Mouse (Mus musculus) adrenal gland, postnatal 14 days (tissue): Measurements from ENCODE around the gene Atxn1. TPM values are rescaled to one million over a fixed set of nuclear protein-coding genes. Genes with fewer than 3 reads are reported as not detected.

Experiments
- DNase-seq: peaks from one replicate; pipeline ENCODE4 v3.0.0; 2021; ENCODE audit warnings: mixed read lengths
- total RNA-seq: library from RNA; stranded (reverse); gene quantifications from 2 replicates; pipeline ENCODE4 v1.2.3, GENCODE M21; 2021

Atxn1 gene
- total RNA-seq, 1 experiment from 2014 or later = 34.6 TPM

DNA sequence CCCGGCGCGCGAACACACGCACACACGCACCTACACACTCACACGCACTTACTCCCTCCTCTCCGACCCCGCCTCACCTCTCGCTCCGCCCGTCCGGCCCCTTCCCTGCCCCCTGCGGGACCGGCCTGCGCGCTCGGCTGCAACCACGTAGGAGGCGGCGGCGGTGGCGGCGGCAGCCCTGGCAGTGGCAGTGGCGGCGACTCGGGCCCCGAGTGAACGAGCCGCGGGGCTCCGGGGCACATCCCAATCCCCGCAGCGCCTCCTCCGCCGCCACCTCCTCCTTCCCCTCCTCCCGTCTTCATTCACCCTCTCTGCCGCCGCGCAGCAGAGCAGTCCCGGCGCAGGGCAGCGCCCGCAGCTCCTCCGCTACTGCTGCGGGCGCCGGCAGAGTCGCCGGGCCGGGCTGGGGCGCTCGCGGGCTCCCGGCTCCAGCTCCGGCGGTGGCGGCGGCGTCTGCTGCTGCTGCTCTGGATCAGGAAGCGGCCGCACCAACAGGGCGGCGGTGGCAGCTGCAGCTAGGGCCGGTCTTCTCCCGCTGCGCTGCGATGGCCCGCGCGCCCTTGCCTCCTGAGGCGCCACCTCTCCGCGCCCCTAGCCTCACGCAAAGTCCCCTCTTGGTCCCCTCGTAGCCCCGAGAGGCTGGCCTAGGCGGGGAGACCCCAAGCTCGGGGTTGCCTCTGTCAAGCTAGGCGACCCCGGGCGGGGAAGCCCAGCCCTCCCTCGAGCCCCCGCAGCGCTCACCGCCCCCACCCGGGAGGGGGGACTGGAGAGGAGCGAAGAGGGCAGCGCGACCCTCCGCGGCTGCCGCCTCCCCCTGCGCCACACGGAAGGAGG lies 1.1 kb downstream of the Atxn1 start:
- DNase-seq = peak; percentile 94

GRCm38 (mm10) chr13:45962776-45963175 lies 2.0 kb downstream of the Atxn1 start:
- DNase-seq = no peak

DNA sequence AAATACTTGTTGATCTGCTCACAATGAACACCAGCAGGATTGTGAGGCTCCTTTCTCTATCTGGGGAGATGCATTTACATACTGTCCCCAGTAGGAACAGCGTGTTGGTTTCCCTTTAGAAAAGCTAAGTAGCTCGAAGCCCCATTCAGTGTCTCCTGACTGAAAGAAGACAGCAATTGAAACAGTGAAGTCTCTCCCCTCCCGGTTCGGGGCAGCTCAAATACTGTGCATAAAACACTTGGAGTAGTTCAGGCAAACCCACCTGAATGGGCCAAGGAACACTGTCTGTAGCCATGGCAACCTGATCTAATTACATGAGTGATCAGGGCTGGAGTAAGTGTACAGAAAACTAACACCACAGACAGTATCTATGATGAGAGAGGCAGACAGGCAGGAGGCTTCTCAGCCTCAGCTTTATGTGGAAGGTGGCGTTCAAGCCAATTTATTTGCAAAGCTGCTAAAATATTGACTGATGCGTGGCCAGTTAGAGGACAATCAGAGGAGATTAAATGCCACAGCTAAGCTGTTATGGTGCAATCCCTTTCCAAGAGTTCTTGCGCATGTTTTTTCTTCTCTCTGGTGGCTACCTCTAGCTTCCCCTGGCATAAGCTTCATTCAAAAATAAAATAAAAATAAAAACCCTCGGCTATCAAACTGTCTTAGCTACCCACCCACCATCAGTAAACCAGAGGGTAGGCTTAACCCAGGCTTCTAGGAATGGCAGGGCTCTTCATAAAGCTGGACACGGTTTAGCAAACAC lies 2.8 kb downstream of the Atxn1 start:
- peak; percentile 13 for DNase-seq

DNA sequence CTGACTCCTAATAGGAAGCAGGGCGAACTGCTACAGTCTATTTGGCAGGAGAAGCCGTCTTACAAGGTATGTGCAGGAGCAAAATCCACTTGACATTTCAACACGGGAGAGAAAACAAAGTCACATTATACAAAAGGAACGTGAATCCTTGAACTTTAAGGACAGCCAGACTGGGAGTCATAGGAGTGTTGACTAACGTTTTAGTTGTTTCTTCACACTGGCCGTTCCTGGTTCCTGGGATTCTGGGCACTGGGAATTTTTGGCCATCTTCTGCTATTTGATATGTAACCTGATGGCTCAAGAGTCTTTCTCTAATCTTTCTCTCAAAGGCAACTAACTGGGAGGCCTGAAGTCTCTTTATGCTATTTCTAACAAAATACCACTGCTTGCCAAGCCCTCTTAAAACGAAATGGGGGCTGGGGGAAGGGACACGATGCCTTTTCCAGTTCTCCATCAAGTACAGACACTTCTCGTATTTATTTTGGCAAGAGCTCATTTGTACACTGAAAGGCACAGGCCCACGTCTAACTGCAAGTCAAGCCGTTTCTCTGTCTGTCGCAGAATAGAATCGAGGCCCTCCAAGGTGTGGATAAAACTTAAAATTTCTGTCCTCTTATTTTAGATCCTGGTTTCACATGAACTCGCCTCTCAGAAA lies 4.4 kb downstream of the Atxn1 start:
- DNase-seq = peak; percentile 56

DNA sequence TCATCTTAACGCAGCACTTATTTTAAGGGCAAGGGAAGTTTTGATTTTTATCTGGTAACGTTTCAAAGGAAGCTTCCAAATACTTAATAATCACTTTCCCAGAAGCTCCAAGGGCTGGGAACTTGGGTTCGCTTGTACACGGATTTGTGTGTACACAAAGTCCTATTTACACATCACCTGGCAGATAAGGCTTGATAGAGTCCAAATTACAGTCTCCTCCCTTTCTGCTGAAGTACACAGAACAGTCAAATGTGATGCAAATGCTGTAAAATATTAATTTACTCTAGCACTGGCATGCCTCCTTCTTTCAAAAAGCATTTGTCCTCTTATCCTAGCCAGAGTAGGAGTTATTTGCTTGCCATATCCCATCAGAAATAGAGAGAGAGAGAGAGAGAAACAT lies 6.5 kb downstream of the Atxn1 start:
- no peak for DNase-seq

- no peak for DNase-seq
These were observed 7.2 kb downstream of the Atxn1 start for GRCm38 (mm10) chr13:45957629-45958028.

- DNase-seq = no peak
These were observed 8.5 kb downstream of the Atxn1 start for GRCm38 (mm10) chr13:45956287-45956686.

DNA sequence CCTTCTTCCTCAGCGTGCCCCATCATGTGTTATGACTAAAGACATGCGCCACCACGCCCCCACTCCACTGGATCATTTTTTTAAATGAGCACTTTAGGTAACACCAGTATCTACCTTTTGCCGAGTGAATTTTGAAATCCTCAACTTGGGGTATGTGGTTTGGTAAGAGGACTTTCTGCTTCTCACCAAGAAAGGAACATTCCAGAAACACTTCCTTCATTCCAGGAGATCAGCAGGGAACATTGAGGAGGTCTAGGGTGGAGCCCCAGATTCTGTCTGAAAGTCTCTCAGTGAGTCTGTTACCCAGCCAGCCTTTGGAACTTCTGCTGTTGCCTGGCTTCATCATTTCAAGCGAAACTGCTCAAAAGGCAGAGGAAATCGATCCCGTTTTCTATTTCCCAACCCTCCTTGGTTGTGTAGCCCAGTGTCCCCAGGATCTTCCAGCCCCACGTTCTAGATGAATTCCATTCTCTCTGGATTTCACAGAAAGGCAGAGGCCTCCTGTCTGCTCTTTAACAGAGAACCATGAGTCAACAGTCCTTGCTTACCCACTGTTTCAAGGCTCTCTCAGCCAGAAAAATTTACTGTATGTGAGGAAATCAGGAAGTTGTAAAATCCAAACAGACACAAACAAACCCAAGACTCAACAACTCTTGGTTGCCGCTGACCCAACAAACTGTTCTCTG lies 9.3 kb downstream of the Atxn1 start:
- peak; percentile 20 for DNase-seq

GRCm38 (mm10) chr13:45953098-45953497 lies 11.7 kb downstream of the Atxn1 start:
- DNase-seq = no peak

DNA sequence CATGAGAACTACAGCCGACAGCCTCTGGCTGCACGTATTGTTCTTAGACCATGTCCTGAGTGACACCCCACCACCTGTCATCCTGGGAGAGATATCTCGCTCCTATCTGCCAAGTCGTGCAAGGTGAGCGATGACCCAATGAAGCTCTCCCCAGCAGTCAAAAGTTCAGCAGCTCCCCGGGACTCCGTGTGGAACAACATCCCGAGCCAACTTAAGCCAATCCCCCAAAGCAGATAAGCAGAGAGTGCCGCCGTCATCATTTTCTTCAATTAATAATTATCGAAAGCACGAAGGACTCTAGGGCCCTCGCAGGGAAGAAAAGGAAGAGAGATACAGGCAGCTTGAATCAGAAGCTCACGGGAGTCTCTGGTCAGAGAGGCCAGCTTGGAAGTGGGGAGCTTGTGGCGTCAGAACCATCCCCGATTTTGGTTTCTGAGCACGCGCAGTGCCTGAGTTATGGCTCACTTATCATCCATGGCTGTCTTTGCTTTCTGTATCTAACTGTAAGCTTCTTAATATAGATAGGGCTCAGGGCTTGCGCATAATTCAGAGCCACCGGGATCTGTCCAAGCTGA lies 13.7 kb downstream of the Atxn1 start:
- no peak for DNase-seq

DNA sequence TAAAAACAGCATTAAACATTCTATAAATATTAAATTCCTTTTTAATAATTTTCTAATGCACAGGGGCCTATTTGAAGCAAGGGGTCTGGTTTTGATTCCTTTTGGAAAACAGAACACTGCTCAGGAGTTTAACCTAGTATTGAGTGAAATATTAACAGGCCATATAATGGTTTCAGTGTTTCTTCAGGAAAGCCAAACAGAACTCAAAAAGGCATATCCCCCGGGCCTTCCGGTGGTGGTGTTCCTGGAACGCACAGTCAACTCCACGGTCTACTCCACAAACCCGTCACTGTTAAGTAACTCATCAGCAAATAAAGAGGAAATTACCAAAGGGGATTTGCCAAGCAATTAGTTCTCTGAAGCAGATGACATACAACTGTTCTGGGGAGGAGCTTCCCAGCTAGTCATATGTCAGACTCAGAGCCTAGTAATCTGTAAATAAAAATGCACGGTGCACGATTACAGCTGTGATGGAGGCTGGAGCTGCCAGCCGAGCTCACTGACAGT lies 14.4 kb downstream of the Atxn1 start:
- no peak for DNase-seq

DNA sequence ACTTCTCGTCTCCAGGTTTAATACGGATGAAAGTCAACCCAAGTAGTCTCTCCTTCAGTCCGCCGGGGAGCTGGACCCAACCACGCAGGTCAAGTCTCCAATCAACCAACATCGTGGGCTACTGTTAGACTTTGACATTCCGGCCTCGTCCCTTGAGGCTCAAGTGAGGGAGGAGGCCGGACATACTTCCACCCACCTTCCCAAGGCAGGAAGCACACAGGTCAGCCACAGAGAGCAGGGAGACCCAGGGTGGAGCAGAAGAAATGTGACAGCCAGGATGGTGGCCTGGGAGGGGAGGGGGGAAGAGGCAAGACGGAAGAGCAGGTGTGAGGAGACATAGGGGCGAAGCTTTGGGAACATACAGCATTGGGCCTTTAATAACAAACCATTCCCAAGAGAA lies 18.7 kb downstream of the Atxn1 start:
- DNase-seq = no peak

DNA sequence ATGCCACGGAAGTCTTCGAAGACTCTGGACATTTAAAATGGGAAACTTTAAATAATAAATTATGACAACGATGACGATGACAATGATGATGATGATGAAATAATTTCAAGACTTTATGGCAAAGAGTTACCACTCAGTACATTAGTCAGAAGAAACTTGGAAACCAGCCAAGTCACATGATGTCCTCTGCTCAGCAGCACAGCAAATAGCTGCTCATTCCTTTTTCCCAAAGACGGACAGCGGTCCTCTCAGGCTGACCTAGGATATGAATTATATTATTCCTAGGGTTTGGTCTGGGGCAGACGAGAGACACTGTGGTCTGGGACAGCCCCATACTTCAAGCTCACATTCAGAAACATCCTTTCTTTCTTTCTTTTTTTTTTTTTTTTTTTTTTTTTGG lies 22.5 kb downstream of the Atxn1 start:
- peak; percentile 58 for DNase-seq

DNA sequence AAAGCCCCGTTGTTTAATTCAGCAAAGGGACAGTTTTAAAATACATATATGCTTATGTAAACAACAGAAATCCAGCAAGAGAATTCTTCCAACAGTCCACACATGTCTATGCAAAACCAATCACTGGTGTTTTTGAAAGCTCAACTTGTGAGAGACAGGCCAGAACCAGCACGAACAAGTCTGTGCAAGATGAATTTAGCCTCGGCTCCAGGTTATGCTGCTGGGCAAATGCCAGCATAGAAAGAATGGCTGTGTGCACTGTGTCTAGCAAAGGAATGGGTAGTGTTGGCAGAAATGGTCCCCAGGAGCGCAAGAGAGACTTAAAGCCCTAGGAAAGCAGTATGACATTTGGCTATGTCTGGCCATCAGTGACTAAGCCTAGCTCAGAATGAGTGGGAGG lies 24.1 kb downstream of the Atxn1 start:
- no peak for DNase-seq

GRCm38 (mm10) chr13:45939561-45939960 lies 25.2 kb downstream of the Atxn1 start:
- no peak for DNase-seq

- no peak for DNase-seq
These were observed 26.7 kb downstream of the Atxn1 start for GRCm38 (mm10) chr13:45938083-45938482.

DNA sequence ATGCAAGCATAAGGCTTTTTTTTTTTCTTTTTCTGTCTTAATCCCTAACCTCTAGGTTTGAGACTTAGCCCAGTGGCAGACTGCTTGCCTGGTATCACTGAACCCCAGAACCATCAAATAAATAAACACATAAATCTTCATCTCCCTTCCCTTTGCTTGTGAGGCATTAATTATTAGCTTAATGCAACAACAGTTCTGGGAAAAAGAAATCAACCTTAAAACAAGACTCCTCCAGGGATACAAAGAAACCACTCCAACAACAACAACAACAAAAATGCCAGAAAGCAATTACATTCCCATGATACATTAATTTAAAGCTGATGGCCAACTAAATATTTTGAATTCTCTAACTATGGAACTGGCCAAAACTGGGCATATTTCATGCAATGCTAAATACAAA lies 28.0 kb downstream of the Atxn1 start:
- DNase-seq = no peak

DNA sequence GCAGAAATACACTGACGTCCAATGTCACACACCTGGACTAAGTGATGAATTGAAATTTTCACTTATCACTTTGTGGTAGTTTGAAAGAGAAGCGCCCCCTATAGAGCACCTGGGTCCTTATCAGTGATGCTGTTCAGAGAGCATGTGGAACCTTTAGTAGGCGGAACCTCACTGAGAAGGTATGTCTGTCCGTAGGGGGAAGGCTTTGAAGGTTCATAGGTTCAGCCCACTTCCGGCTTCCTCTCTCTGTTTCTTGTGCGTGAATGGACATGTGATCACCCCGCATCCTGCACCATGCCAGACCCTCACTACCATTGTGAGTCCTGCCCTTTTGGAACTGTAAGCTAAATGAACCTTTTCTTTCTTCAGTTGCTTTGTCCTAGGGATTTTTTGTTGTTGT lies 29.0 kb downstream of the Atxn1 start:
- no peak for DNase-seq

DNA sequence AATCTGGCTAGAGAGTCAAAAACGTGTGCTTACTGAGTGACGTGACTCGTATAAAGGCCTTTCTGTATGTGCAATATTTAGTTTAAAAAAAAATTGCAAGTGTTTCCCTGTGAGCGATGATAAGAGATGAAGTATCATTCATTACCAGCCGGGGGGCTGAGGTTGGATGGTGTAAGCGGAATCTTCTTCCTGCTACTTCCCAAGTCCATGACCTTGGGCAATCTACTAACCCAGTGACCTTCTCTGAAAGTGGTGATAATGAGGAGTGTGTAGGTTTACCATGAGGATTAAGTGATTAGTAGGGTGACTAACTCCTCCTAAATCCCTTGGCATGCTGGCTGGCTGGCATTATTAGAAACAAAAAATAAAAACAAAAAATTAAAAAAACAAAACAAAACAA lies 30.0 kb downstream of the Atxn1 start:
- DNase-seq = no peak

DNA sequence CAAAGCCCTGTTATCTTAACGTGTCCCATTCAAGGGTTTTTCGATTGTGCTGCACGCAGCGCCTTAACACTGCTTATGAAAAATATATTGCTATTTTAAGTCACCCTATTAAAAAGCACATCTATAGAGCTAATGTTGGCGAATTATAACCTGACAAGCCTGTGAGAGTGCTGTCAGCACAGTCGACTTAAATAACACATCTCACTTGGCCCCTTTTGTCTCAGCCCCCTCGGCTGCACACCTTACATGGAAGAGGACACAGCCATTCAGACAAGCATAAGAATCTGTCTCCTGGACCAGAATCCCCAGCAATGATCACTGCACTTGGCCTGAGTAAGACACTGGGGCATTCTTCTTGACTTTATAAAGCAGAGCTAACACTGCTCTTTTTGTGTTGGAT lies 30.7 kb downstream of the Atxn1 start:
- DNase-seq = no peak

GRCm38 (mm10) chr13:45932491-45932921 lies 32.3 kb downstream of the Atxn1 start:
- no peak for DNase-seq

DNA sequence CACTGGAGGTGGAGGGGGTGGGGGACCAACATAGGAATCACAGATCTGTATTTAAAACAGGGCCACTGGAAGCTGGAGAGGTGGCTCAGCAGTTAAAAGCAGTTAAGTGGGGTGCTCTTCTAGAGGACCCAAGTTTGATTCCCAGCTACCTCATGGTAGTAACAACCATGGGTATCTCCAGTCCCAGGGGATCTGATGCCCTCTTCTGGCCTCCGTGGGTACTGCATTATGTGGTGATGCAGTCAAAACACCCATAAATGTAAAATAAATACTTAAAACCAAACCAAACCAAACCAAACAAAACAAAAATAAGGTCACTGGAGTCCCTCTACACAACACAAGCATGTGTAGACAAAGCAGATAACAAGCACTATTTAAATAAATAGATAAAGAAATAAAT lies 32.9 kb downstream of the Atxn1 start:
- DNase-seq = peak; percentile 62
